10 mouse cellular contexts compared by ENCODE assay signal in genomic region chr4:62606542-62606882, GRCm38 (mm10). TPM values are rescaled to one million over a fixed set of nuclear protein-coding genes. Genes with fewer than 3 reads are reported as not detected.
DNase-seq lines count a peak whose midpoint lies in the region; ATAC-seq and TF ChIP-seq lines count a peak whose summit lies in the region.
"Had no signal": no experiment of that assay in that cellular context is flagged by ENCODE, and none has a peak within 500 bp of the region (broad histone marks: within the 10 kb centered on the region; RNA-seq: fewer than 3 reads in every experiment).

No protein-coding gene starts in this region.

- H3K9ac ChIP-seq in lung, postnatal 0 days (replicated peaks; ENCODE audit: low read depth) = no peak overlapping the region
- H3K9ac ChIP-seq in limb, embryonic 15.5 days = no peak overlapping the region

- H3K4me2 ChIP-seq in lung, postnatal 0 days (replicated peaks; ENCODE audit: low read depth, low read length) = no peak overlapping the region
- H3K4me2 ChIP-seq in limb, embryonic 15.5 days = no peak overlapping the region

- WGBS in lung, postnatal 0 days = 33% methylated on average over 7 of the region's 7 CpGs
- 48% methylated on average over 7 of the region's 7 CpGs for WGBS in lung, adult 2 months
- 36% methylated on average over 7 of the region's 7 CpGs for WGBS in limb, embryonic 15.5 days

- no peak for TF ChIP-seq EP300 in lung, postnatal 0 days (IDR thresholded peaks at IDR 0.05)

- H3K4me1 ChIP-seq in lung, postnatal 0 days (ENCODE audit: insufficient read depth, low read depth, low read length) = peaks cover 6% of the 10 kb centered on the region
- peaks cover 8% of the 10 kb centered on the region for H3K4me1 ChIP-seq in lung, adult 2 months (ENCODE audit: control insufficient read depth, insufficient read depth, low read length)
- H3K4me1 ChIP-seq in limb, embryonic 15.5 days = peaks cover 38% of the 10 kb centered on the region

- no peak for TF ChIP-seq CTCF in gastrocnemius, adult 2 months (IDR thresholded peaks at IDR 0.05)
- TF ChIP-seq CTCF in lung, postnatal 0 days (IDR thresholded peaks at IDR 0.05) = no peak
- TF ChIP-seq CTCF in lung, adult 2 months (IDR thresholded peaks at IDR 0.05; ENCODE audit: insufficient read depth, low read length) = no peak

- H3K4me3 ChIP-seq in gastrocnemius, adult 2 months = no peak overlapping the region
- H3K4me3 ChIP-seq in lung, postnatal 0 days (ENCODE audit: low read depth, low read length) = no peak overlapping the region
- H3K4me3 ChIP-seq in lung, adult 2 months (replicated peaks; ENCODE audit: extremely low read depth, low read depth, low read length) = no peak overlapping the region
- no peak overlapping the region for H3K4me3 ChIP-seq in limb, embryonic 15.5 days
- H3K4me3 ChIP-seq: erythroblast, embryonic 14.5 days had no signal

- no peaks in the 10 kb centered on the region for H3K9me3 ChIP-seq in lung, postnatal 0 days (ENCODE audit: low read length)
- H3K9me3 ChIP-seq in limb, embryonic 15.5 days = no peaks in the 10 kb centered on the region

- peak; percentile 39 for ATAC-seq in lung, postnatal 0 days
- ATAC-seq in limb, embryonic 15.5 days (ENCODE audit: insufficient number of reproducible peaks, low FRiP score, low TSS enrichment, low read depth) = no peak

- no peak for DNase-seq in gastrocnemius, adult 2 months
- no peak for DNase-seq in gastrocnemius, adult 18-20 months (ENCODE audit: low spot score)
- DNase-seq in lung, postnatal 0 days (ENCODE audit: low spot score) = no peak
- no peak for DNase-seq in lung, adult 2 months
- DNase-seq in cerebellum, postnatal 10 days = peak; percentile 65 to 74
- DNase-seq in natural killer cell, adult 2 months (ENCODE audit: low spot score in 2 of 2) = no peak
- no peak for DNase-seq in frontal cortex, adult 2 months (ENCODE audit: extremely low spot score in 1 of 2, low spot score in 1 of 2)
- DNase-seq: right cerebral cortex, postnatal 25 days had no signal

- no peaks in the 10 kb centered on the region for H3K27me3 ChIP-seq in lung, postnatal 0 days (replicated peaks; ENCODE audit: insufficient read depth, low read length)
- no peaks in the 10 kb centered on the region for H3K27me3 ChIP-seq in limb, embryonic 15.5 days

- peak overlapping the region; percentile 49 for H3K27ac ChIP-seq in gastrocnemius, adult 2 months
- H3K27ac ChIP-seq in lung, postnatal 0 days (ENCODE audit: low read length) = no peak overlapping the region
- peak overlapping the region; percentile 61 for H3K27ac ChIP-seq in limb, embryonic 15.5 days

- intact Hi-C loops in gastrocnemius, adult 2 months (cut with DNase I) = no loop called here

- no peaks in the 10 kb centered on the region for H3K36me3 ChIP-seq in lung, postnatal 0 days (ENCODE audit: insufficient read depth, low read length)
- no peaks in the 10 kb centered on the region for H3K36me3 ChIP-seq in limb, embryonic 15.5 days

- TF ChIP-seq POLR2A in lung, adult 2 months (IDR thresholded peaks at IDR 0.05; ENCODE audit: borderline replicate concordance, extremely low read depth, low read depth, low read length) = no peak

RNA-seq across cellular contexts. Expression of gene Rgs3, which starts 46.9 kb away (rescaled TPM):
- total RNA-seq in gastrocnemius, adult 2 months (2021) = 10 to 100 TPM in 1 of 2 experiments, 1 to 10 TPM in 1; 8.6 to 10.3 TPM
- 1 to 10 TPM; 7.4 to 9.3 TPM for total RNA-seq in gastrocnemius, adult 18-20 months (2021)
- 63.7 and 69.0 TPM in 2 replicates for polyA plus RNA-seq in lung, postnatal 0 days (2015; fragmentation: Nextera tagmentation; extraction: Ambion mirVana)
- polyA plus RNA-seq in lung, adult 2 months (2012; rRNA removed) = 97.1 and 104 TPM in 2 replicates
- 59.4 and 62.3 TPM in 2 replicates for polyA plus RNA-seq in limb, embryonic 15.5 days (2015; fragmentation: Nextera tagmentation; extraction: Ambion mirVana)
- 46.3 and 48.4 TPM in 2 replicates for polyA plus RNA-seq in frontal cortex, adult 2 months (2012; rRNA removed)

Comparison
In these comparisons a context has a peak if more than half of its experiments do, and no peak if none do; other contexts are left out.
1. DNase-seq: peak in cerebellum, postnatal 10 days (2 of 2); none in gastrocnemius, adult 2 months (single experiment), gastrocnemius, adult 18-20 months (single experiment), lung, postnatal 0 days (single experiment), lung, adult 2 months (single experiment), natural killer cell, adult 2 months (0 of 2) and frontal cortex, adult 2 months (0 of 2).